Mouse (Mus musculus): ENCODE results near the gene Spata13. TPM values are rescaled to one million over a fixed set of nuclear protein-coding genes. Genes with fewer than 3 reads are reported as not detected.
A peak's percentile ranks its signal among the peaks of the same experiment; 100 is the strongest.

Spata13 gene
- polyA plus RNA-seq, 1 experiment from 2014 or later: 14.0 TPM

- ATAC-seq (no peak), DNase-seq (no peak)
- H3K9me3 ChIP-seq (ENCODE audit: low read length): no peaks in the 10 kb centered on the region
- WGBS (ENCODE audit: insufficient replicate concordance): 76% methylated on average over 8 of the region's 8 CpGs
- no peak overlapping the region for H3K4me2 ChIP-seq (ENCODE audit: low read depth, low read length)
- H3K27ac ChIP-seq (ENCODE audit: low read depth): no peak overlapping the region
- H3K36me3 ChIP-seq (replicated peaks; ENCODE audit: insufficient read depth, low read length): peaks cover 9% of the 10 kb centered on the region
- no peak overlapping the region for H3K9ac ChIP-seq (replicated peaks)
- no peaks in the 10 kb centered on the region for H3K27me3 ChIP-seq (ENCODE audit: insufficient read depth, low read length)
- TF ChIP-seq CTCF (IDR thresholded peaks at IDR 0.05; ENCODE audit: low read depth) (no peak), EP300 (IDR thresholded peaks at IDR 0.05; ENCODE audit: low read depth) (no peak)
- H3K4me1 ChIP-seq (ENCODE audit: insufficient read depth): no peaks in the 10 kb centered on the region
- no peak overlapping the region for H3K4me3 ChIP-seq (ENCODE audit: low read depth, low read length)
Measured at GRCm38 (mm10) chr14:60697351-60697750, 63.5 kb downstream of the Spata13 start.

GRCm38 (mm10) chr14:60698980-60699379, 65.2 kb downstream of the Spata13 start:
- DNase-seq (no peak), ATAC-seq (no peak)
- H3K4me3 ChIP-seq (ENCODE audit: low read depth, low read length): no peak overlapping the region
- H3K27ac ChIP-seq (ENCODE audit: low read depth): no peak overlapping the region
- H3K4me2 ChIP-seq (ENCODE audit: low read depth, low read length): no peak overlapping the region
- TF ChIP-seq CTCF (IDR thresholded peaks at IDR 0.05; ENCODE audit: low read depth) (no peak), EP300 (IDR thresholded peaks at IDR 0.05; ENCODE audit: low read depth) (no peak)
- no peak overlapping the region for H3K9ac ChIP-seq (replicated peaks)
- no peaks in the 10 kb centered on the region for H3K9me3 ChIP-seq (ENCODE audit: low read length)
- H3K27me3 ChIP-seq (ENCODE audit: insufficient read depth, low read length): no peaks in the 10 kb centered on the region
- no peaks in the 10 kb centered on the region; the same call in 1 of the 2 replicates for H3K36me3 ChIP-seq (replicated peaks; ENCODE audit: insufficient read depth, low read length)
- WGBS (ENCODE audit: insufficient replicate concordance): 82% methylated on average over 10 of the region's 10 CpGs
- no peaks in the 10 kb centered on the region for H3K4me1 ChIP-seq (ENCODE audit: insufficient read depth)

GRCm38 (mm10) chr14:60702377-60703140, 68.8 kb downstream of the Spata13 start:
- no peaks in the 10 kb centered on the region for H3K9me3 ChIP-seq (ENCODE audit: low read length)
- no peak overlapping the region for H3K4me3 ChIP-seq (ENCODE audit: low read depth, low read length)
- no peak for TF ChIP-seq CTCF (IDR thresholded peaks at IDR 0.05; ENCODE audit: low read depth)
- no peak for TF ChIP-seq EP300 (IDR thresholded peaks at IDR 0.05; ENCODE audit: low read depth)
- H3K4me2 ChIP-seq (ENCODE audit: low read depth, low read length): no peak overlapping the region
- no peaks in the 10 kb centered on the region; the same call in 1 of the 2 replicates for H3K36me3 ChIP-seq (replicated peaks; ENCODE audit: insufficient read depth, low read length)
- no peaks in the 10 kb centered on the region for H3K27me3 ChIP-seq (ENCODE audit: insufficient read depth, low read length)
- no peak overlapping the region for H3K27ac ChIP-seq (ENCODE audit: low read depth)
- DNase-seq (peak; percentile 13), ATAC-seq (peak; percentile 67; the same call in 1 of the 2 replicates)
- H3K4me1 ChIP-seq (ENCODE audit: insufficient read depth): peaks cover 10% of the 10 kb centered on the region
- 62% methylated on average over 10 of the region's 10 CpGs for WGBS (ENCODE audit: insufficient replicate concordance)
- H3K9ac ChIP-seq (replicated peaks): no peak overlapping the region

- TF ChIP-seq EP300 (IDR thresholded peaks at IDR 0.05; ENCODE audit: low read depth) (no peak), CTCF (IDR thresholded peaks at IDR 0.05; ENCODE audit: low read depth) (no peak)
- Histone ChIP-seq H3K4me1 (ENCODE audit: insufficient read depth) (peaks cover 14% of the 10 kb centered on the region), H3K4me3 (ENCODE audit: low read depth, low read length) (no peak overlapping the region), H3K9me3 (ENCODE audit: low read length) (no peaks in the 10 kb centered on the region), H3K9ac (replicated peaks) (no peak overlapping the region), H3K4me2 (ENCODE audit: low read depth, low read length) (no peak overlapping the region), H3K27me3 (ENCODE audit: insufficient read depth, low read length) (no peaks in the 10 kb centered on the region), H3K36me3 (replicated peaks; ENCODE audit: insufficient read depth, low read length) (no peaks in the 10 kb centered on the region), H3K27ac (ENCODE audit: low read depth) (no peak overlapping the region)
- WGBS (ENCODE audit: insufficient replicate concordance): 54% methylated on average over 6 of the region's 6 CpGs
- DNase-seq: no peak
- ATAC-seq: 0 out of 2 replicates have a peak, but pooled peaks have one; percentile 18
Measured at GRCm38 (mm10) chr14:60704510-60704909, 70.7 kb downstream of the Spata13 start.

GRCm38 (mm10) chr14:60704961-60705360, 71.2 kb downstream of the Spata13 start:
- no peak overlapping the region for H3K27ac ChIP-seq (ENCODE audit: low read depth)
- peaks cover 14% of the 10 kb centered on the region for H3K4me1 ChIP-seq (ENCODE audit: insufficient read depth)
- H3K4me3 ChIP-seq (ENCODE audit: low read depth, low read length): no peak overlapping the region
- peak; percentile 30 for DNase-seq
- H3K9ac ChIP-seq (replicated peaks): no peak overlapping the region
- no peaks in the 10 kb centered on the region for H3K36me3 ChIP-seq (replicated peaks; ENCODE audit: insufficient read depth, low read length)
- H3K9me3 ChIP-seq (ENCODE audit: low read length): no peaks in the 10 kb centered on the region
- no peak for TF ChIP-seq EP300 (IDR thresholded peaks at IDR 0.05; ENCODE audit: low read depth)
- TF ChIP-seq CTCF (IDR thresholded peaks at IDR 0.05; ENCODE audit: low read depth): no peak
- ATAC-seq: peak; percentile 69
- 26% methylated on average over 3 of the region's 3 CpGs for WGBS (ENCODE audit: insufficient replicate concordance)
- no peaks in the 10 kb centered on the region for H3K27me3 ChIP-seq (ENCODE audit: insufficient read depth, low read length)
- H3K4me2 ChIP-seq (ENCODE audit: low read depth, low read length): no peak overlapping the region

GRCm38 (mm10) chr14:60709192-60709591, 75.4 kb downstream of the Spata13 start:
- Histone ChIP-seq H3K9ac (replicated peaks) (no peak overlapping the region; the same call in 1 of the 2 replicates), H3K4me2 (ENCODE audit: low read depth, low read length) (no peak overlapping the region), H3K36me3 (replicated peaks; ENCODE audit: insufficient read depth, low read length) (peaks cover 3% of the 10 kb centered on the region; the same call in 1 of the 2 replicates), H3K9me3 (ENCODE audit: low read length) (no peaks in the 10 kb centered on the region), H3K4me3 (ENCODE audit: low read depth, low read length) (no peak overlapping the region), H3K27me3 (ENCODE audit: insufficient read depth, low read length) (no peaks in the 10 kb centered on the region), H3K4me1 (ENCODE audit: insufficient read depth) (peaks cover 14% of the 10 kb centered on the region), H3K27ac (ENCODE audit: low read depth) (peak overlapping the region; percentile 49; the same call in 1 of the 2 replicates)
- no peak for DNase-seq
- WGBS (ENCODE audit: insufficient replicate concordance): 37% methylated on average over 11 of the region's 11 CpGs
- ATAC-seq: no peak; the same call in 1 of the 2 replicates
- no peak for TF ChIP-seq CTCF (IDR thresholded peaks at IDR 0.05; ENCODE audit: low read depth)
- TF ChIP-seq EP300 (IDR thresholded peaks at IDR 0.05; ENCODE audit: low read depth): no peak
